8 mouse cellular contexts compared by ENCODE assay signal in the genomic region with DNA sequence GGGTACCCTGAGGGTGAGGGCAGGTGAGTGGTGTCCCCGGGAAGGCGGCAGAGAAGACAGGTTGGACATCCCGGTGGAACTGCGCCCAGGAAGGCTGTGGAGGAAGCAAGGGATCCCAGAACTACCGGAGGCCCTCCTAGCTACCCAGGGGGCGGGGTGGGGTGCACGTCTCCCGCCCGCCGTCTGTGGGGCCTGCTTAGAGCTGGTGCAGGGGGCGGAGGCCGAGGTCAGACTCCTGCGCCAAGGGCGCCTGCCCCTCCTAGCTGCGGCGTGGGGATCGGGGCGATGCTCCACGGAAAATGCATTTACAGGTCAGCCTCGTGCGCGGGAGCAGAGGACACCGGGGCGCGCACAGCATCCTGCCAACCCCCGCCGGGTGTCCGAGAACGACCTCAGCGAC. TPM values are rescaled to one million over a fixed set of nuclear protein-coding genes. Genes with fewer than 3 reads are reported as not detected.
DNase-seq lines count a peak whose midpoint lies in the region; ATAC-seq and TF ChIP-seq lines count a peak whose summit lies in the region.

No protein-coding gene starts in this region.

- H3K79me3 ChIP-seq in C2C12 (ENCODE audit: low read depth): no peaks in the 10 kb centered on the region

- H3ac ChIP-seq in C2C12 (ENCODE audit: control insufficient read depth, insufficient read length, low read depth): peak overlapping the region; percentile 74

- peak overlapping the region; percentile 30 for H3K27ac ChIP-seq in embryonic facial prominence, embryonic 14.5 days (replicated peaks; ENCODE audit: low read depth, low read length)
- peak overlapping the region; percentile 64 for H3K27ac ChIP-seq in intestine, postnatal 0 days (ENCODE audit: low read depth, low read length)
- H3K27ac ChIP-seq in midbrain, embryonic 15.5 days: 0 out of 2 replicates have a peak overlapping the region, but pooled peaks have one; percentile 15

- peak overlapping the region; percentile 95 for H3K4me2 ChIP-seq in embryonic facial prominence, embryonic 14.5 days (ENCODE audit: low read depth, low read length)
- H3K4me2 ChIP-seq in intestine, postnatal 0 days (replicated peaks; ENCODE audit: low read depth): peak overlapping the region; percentile 95
- H3K4me2 ChIP-seq in midbrain, embryonic 15.5 days: peak overlapping the region; percentile 97

- no peak for TF ChIP-seq CTCF in C2C12 (IDR thresholded peaks at IDR 0.05; ENCODE audit: control insufficient read depth, insufficient read depth, insufficient read length)
- no peak for TF ChIP-seq CTCF in intestine, postnatal 0 days (IDR thresholded peaks at IDR 0.05; ENCODE audit: low read depth)

- H3K4me3 ChIP-seq in C2C12 (ENCODE audit: insufficient read depth, poor library complexity, severe bottlenecking): peak overlapping the region; percentile 42
- peak overlapping the region; percentile 68 for H3K4me3 ChIP-seq in embryonic facial prominence, embryonic 14.5 days (ENCODE audit: low read depth, low read length)
- peak overlapping the region; percentile 65 for H3K4me3 ChIP-seq in intestine, postnatal 0 days (ENCODE audit: low read depth, low read length)
- peak overlapping the region; percentile 76 for H3K4me3 ChIP-seq in midbrain, embryonic 15.5 days

- DNase-seq in frontal cortex, postnatal 36 days (ENCODE audit: low spot score in 2 of 2): no peak
- DNase-seq in embryonic facial prominence, embryonic 14.5 days (ENCODE audit: low spot score): no peak
- DNase-seq in urinary bladder, adult 2 months (ENCODE audit: low spot score): no peak
- no peak for DNase-seq in right cerebral cortex, postnatal 14 days

- ATAC-seq in frontal cortex, adult (ENCODE audit: low TSS enrichment): 0 out of 2 replicates have a peak, but pooled peaks have one; percentile 4
- peak; percentile 10; the same call in 1 of the 2 replicates for ATAC-seq in embryonic facial prominence, embryonic 14.5 days (ENCODE audit: low read depth)
- ATAC-seq in intestine, postnatal 0 days: 0 out of 2 replicates have a peak, but pooled peaks have one; percentile 18
- ATAC-seq in midbrain, embryonic 15.5 days (replicated peaks): 0 out of 2 replicates have a peak, but pooled peaks have one; percentile 8

- H3K4me1 ChIP-seq in embryonic facial prominence, embryonic 14.5 days (ENCODE audit: control insufficient read depth, insufficient read depth, low read length): peaks cover 19% of the 10 kb centered on the region; the same call in 1 of the 2 replicates
- H3K4me1 ChIP-seq in intestine, postnatal 0 days (replicated peaks; ENCODE audit: control insufficient read depth, insufficient read depth, low read length): peaks cover 8% of the 10 kb centered on the region
- peaks cover 26% of the 10 kb centered on the region for H3K4me1 ChIP-seq in midbrain, embryonic 15.5 days

- WGBS in embryonic facial prominence, embryonic 14.5 days: 7% methylated on average over 7 of the region's 30 CpGs
- 1% methylated on average over 30 of the region's 30 CpGs for WGBS in intestine, postnatal 0 days
- WGBS in midbrain, embryonic 15.5 days: under 1% methylated on average over 30 of the region's 30 CpGs

- no peaks in the 10 kb centered on the region for H3K36me3 ChIP-seq in C2C12 (ENCODE audit: control insufficient read depth, insufficient read depth)
- 0 out of 2 replicates have a peak, but pooled peaks cover 6% of the 10 kb centered on the region for H3K36me3 ChIP-seq in embryonic facial prominence, embryonic 14.5 days (ENCODE audit: control insufficient read depth, insufficient read depth, low read length)
- peaks cover 10% of the 10 kb centered on the region for H3K36me3 ChIP-seq in intestine, postnatal 0 days (ENCODE audit: control insufficient read depth, insufficient read depth)
- H3K36me3 ChIP-seq in midbrain, embryonic 15.5 days (replicated peaks): no peaks in the 10 kb centered on the region

- no peaks in the 10 kb centered on the region for H3K27me3 ChIP-seq in C2C12 (ENCODE audit: control insufficient read depth, insufficient read depth, insufficient read length)
- no peaks in the 10 kb centered on the region for H3K27me3 ChIP-seq in embryonic facial prominence, embryonic 14.5 days (replicated peaks; ENCODE audit: control insufficient read depth, insufficient read depth, low read length)
- no peaks in the 10 kb centered on the region for H3K27me3 ChIP-seq in intestine, postnatal 0 days (replicated peaks; ENCODE audit: control insufficient read depth, insufficient read depth, low read length)
- peaks cover 14% of the 10 kb centered on the region for H3K27me3 ChIP-seq in midbrain, embryonic 15.5 days (replicated peaks)

- H3K79me2 ChIP-seq in C2C12 (ENCODE audit: control insufficient read depth, insufficient read depth): no peaks in the 10 kb centered on the region

- no peaks in the 10 kb centered on the region for H3K9me3 ChIP-seq in embryonic facial prominence, embryonic 14.5 days (ENCODE audit: control insufficient read depth, low read length)
- H3K9me3 ChIP-seq in intestine, postnatal 0 days (ENCODE audit: control insufficient read depth): no peaks in the 10 kb centered on the region
- no peaks in the 10 kb centered on the region for H3K9me3 ChIP-seq in midbrain, embryonic 15.5 days

- H3K9ac ChIP-seq in embryonic facial prominence, embryonic 14.5 days (ENCODE audit: low read depth, low read length): peak overlapping the region; percentile 79
- peak overlapping the region; percentile 57 for H3K9ac ChIP-seq in intestine, postnatal 0 days (ENCODE audit: low read depth, low read length)
- H3K9ac ChIP-seq in midbrain, embryonic 15.5 days: peak overlapping the region; percentile 64

TF ChIP-seq in C2C12, 6 proteins besides CTCF, POLR2A, EP300 and RAD21:
- TF ChIP-seq MAX (IDR thresholded peaks at IDR 0.05) (no peak), MYOG (IDR thresholded peaks at IDR 0.05; ENCODE audit: control insufficient read depth, extremely low read depth, insufficient read length) (no peak), FOSL1 (IDR thresholded peaks at IDR 0.05; ENCODE audit: insufficient read depth, low read length, poor library complexity, severe bottlenecking) (no peak), USF1 (IDR thresholded peaks at IDR 0.05; ENCODE audit: low read depth) (no peak), CEBPB (IDR thresholded peaks at IDR 0.05; ENCODE audit: low read depth) (no peak), MYOD1 (IDR thresholded peaks at IDR 0.05; ENCODE audit: control insufficient read depth, insufficient read length, low read depth) (no peak)

RNA-seq across cellular contexts. Expression of a gene that starts 0.4 kb away (rescaled TPM):
- polyA plus RNA-seq in C2C12 (2012; fragmentation: generic; extraction: Trizol): 5.3 TPM
- polyA plus RNA-seq in embryonic facial prominence, embryonic 14.5 days (2014; fragmentation: Nextera tagmentation; extraction: Ambion mirVana): 32.1 and 37.8 TPM in 2 replicates
- 8.5 and 8.8 TPM in 2 replicates for polyA plus RNA-seq in intestine, postnatal 0 days (2015; fragmentation: Nextera tagmentation; extraction: Ambion mirVana)
- polyA plus RNA-seq in midbrain, embryonic 15.5 days (2015; fragmentation: Nextera tagmentation; extraction: Ambion mirVana): 20.5 and 21.1 TPM in 2 replicates
- polyA plus RNA-seq in urinary bladder, adult 2 months (2012; rRNA removed): 4.2 and 4.9 TPM in 2 replicates

RNA-seq across cellular contexts. Expression of a gene that starts 0.5 kb away (rescaled TPM):
- 0.22 TPM for polyA plus RNA-seq in C2C12 (2012; fragmentation: generic; extraction: Trizol)
- 2.8 and 3.3 TPM in 2 replicates for polyA plus RNA-seq in embryonic facial prominence, embryonic 14.5 days (2014; fragmentation: Nextera tagmentation; extraction: Ambion mirVana)
- polyA plus RNA-seq in intestine, postnatal 0 days (2015; fragmentation: Nextera tagmentation; extraction: Ambion mirVana): 1.1 and 1.3 TPM in 2 replicates
- 0.91 and 0.94 TPM in 2 replicates for polyA plus RNA-seq in midbrain, embryonic 15.5 days (2015; fragmentation: Nextera tagmentation; extraction: Ambion mirVana)
- polyA plus RNA-seq in urinary bladder, adult 2 months (2012; rRNA removed): 15.1 and 20.6 TPM in 2 replicates

RNA-seq across cellular contexts. Expression of a gene that starts 14.6 kb away (rescaled TPM):
- 27.4 TPM for polyA plus RNA-seq in C2C12 (2012; fragmentation: generic; extraction: Trizol)
- 44.2 and 50.4 TPM in 2 replicates for polyA plus RNA-seq in embryonic facial prominence, embryonic 14.5 days (2014; fragmentation: Nextera tagmentation; extraction: Ambion mirVana)
- polyA plus RNA-seq in intestine, postnatal 0 days (2015; fragmentation: Nextera tagmentation; extraction: Ambion mirVana): 32.4 and 34.2 TPM in 2 replicates
- 83.7 and 89.3 TPM in 2 replicates for polyA plus RNA-seq in midbrain, embryonic 15.5 days (2015; fragmentation: Nextera tagmentation; extraction: Ambion mirVana)
- polyA plus RNA-seq in urinary bladder, adult 2 months (2012; rRNA removed): 35.3 and 43.4 TPM in 2 replicates

RNA-seq across cellular contexts. Expression of a gene that starts 30.7 kb away (rescaled TPM):
- 378 TPM for polyA plus RNA-seq in C2C12 (2012; fragmentation: generic; extraction: Trizol)
- polyA plus RNA-seq in embryonic facial prominence, embryonic 14.5 days (2014; fragmentation: Nextera tagmentation; extraction: Ambion mirVana): 158 and 162 TPM in 2 replicates
- 98.2 and 101 TPM in 2 replicates for polyA plus RNA-seq in intestine, postnatal 0 days (2015; fragmentation: Nextera tagmentation; extraction: Ambion mirVana)
- polyA plus RNA-seq in midbrain, embryonic 15.5 days (2015; fragmentation: Nextera tagmentation; extraction: Ambion mirVana): 91.5 and 95.2 TPM in 2 replicates
- polyA plus RNA-seq in urinary bladder, adult 2 months (2012; rRNA removed): 48.8 and 55.7 TPM in 2 replicates

RNA-seq across cellular contexts. Expression of a gene that starts 38.4 kb away (rescaled TPM):
- 22.2 TPM for polyA plus RNA-seq in C2C12 (2012; fragmentation: generic; extraction: Trizol)
- polyA plus RNA-seq in embryonic facial prominence, embryonic 14.5 days (2014; fragmentation: Nextera tagmentation; extraction: Ambion mirVana): 77.5 and 82.9 TPM in 2 replicates
- 110 and 113 TPM in 2 replicates for polyA plus RNA-seq in intestine, postnatal 0 days (2015; fragmentation: Nextera tagmentation; extraction: Ambion mirVana)
- polyA plus RNA-seq in midbrain, embryonic 15.5 days (2015; fragmentation: Nextera tagmentation; extraction: Ambion mirVana): 81.7 and 86.0 TPM in 2 replicates
- polyA plus RNA-seq in urinary bladder, adult 2 months (2012; rRNA removed): 33.4 and 45.1 TPM in 2 replicates
